Mouse (Mus musculus) c-Kit-negative CD71-positive TER-119-positive erythroid progenitor cells, embryonic 14.5 days (primary cell): ENCODE results near the gene Arid5b.

ENCODE experiments used
- DNase-seq: peaks from one replicate; pipeline ENCODE4 v3.0.0-alpha.2; 2013; ENCODE audit warnings: low read depth, low spot score

Gene Arid5b

GRCm38 (mm10) chr10:68269789-68270188, 8.8 kb downstream of the Arid5b start:
- DNase-seq = no peak

- no peak for DNase-seq
Observed at GRCm38 (mm10) chr10:68268629-68269028, 9.9 kb downstream of the Arid5b start.

GRCm38 (mm10) chr10:68263969-68264688, 14.4 kb downstream of the Arid5b start:
- DNase-seq = no peak

GRCm38 (mm10) chr10:68263296-68263968, 15.1 kb downstream of the Arid5b start:
- no peak for DNase-seq

GRCm38 (mm10) chr10:68259601-68260000, 18.9 kb downstream of the Arid5b start:
- no peak for DNase-seq

GRCm38 (mm10) chr10:68257358-68258056, 21.0 kb downstream of the Arid5b start:
- DNase-seq = no peak

GRCm38 (mm10) chr10:68256134-68256533, 22.4 kb downstream of the Arid5b start:
- DNase-seq = no peak

- no peak for DNase-seq
Observed at GRCm38 (mm10) chr10:68253452-68254117, 25.0 kb downstream of the Arid5b start.

GRCm38 (mm10) chr10:68252650-68253049, 25.9 kb downstream of the Arid5b start:
- DNase-seq = no peak

- no peak for DNase-seq
Observed at GRCm38 (mm10) chr10:68249355-68249782, 29.2 kb downstream of the Arid5b start.

GRCm38 (mm10) chr10:68248281-68249015, 30.1 kb downstream of the Arid5b start:
- DNase-seq = no peak

GRCm38 (mm10) chr10:68247490-68248280, 30.9 kb downstream of the Arid5b start:
- DNase-seq = no peak

GRCm38 (mm10) chr10:68246603-68247247, 31.8 kb downstream of the Arid5b start:
- DNase-seq = no peak

- no peak for DNase-seq
Observed at GRCm38 (mm10) chr10:68240804-68241485, 37.6 kb downstream of the Arid5b start.

GRCm38 (mm10) chr10:68240094-68240803, 38.3 kb downstream of the Arid5b start:
- DNase-seq = no peak

- DNase-seq = no peak
Observed at GRCm38 (mm10) chr10:68239426-68240070, 39.0 kb downstream of the Arid5b start.

- no peak for DNase-seq
Observed at GRCm38 (mm10) chr10:68238707-68239425, 39.7 kb downstream of the Arid5b start.

GRCm38 (mm10) chr10:68238182-68238581, 40.4 kb downstream of the Arid5b start:
- no peak for DNase-seq
